Mouse (Mus musculus) brain, embryonic 14.5 days (tissue): Measurements from ENCODE around the gene Stard13.

Experiments
- CTCF ChIP-seq: fragments of 200-500 bp; IDR thresholded peaks from 2 replicates; pipeline ENCODE4 v1.5.1; 2012; ENCODE audit warnings: inconsistent platforms, mild to moderate bottlenecking, moderate library complexity, borderline replicate concordance; ENCODE audit not compliant: insufficient read depth, insufficient read length; ENCODE audit errors: extremely low read depth
- POLR2A ChIP-seq: fragments of 200-500 bp; IDR thresholded peaks from 2 replicates; pipeline ENCODE4 v1.6.1; 2012; ENCODE audit warnings: mild to moderate bottlenecking, inconsistent platforms, borderline replicate concordance; ENCODE audit not compliant: poor library complexity, insufficient read depth, insufficient read length, severe bottlenecking; ENCODE audit errors: extremely low read depth

- no peak for TF ChIP-seq CTCF
- TF ChIP-seq POLR2A = no peak
These were observed 126.8 kb downstream of the Stard13 start for GRCm38 (mm10) chr5:151106841-151107240.
